Mouse (Mus musculus) right cerebral cortex, postnatal 10 days (tissue): ENCODE results near the gene Syne3.
A peak's percentile ranks its signal among the peaks of the same experiment; 100 is the strongest.

ENCODE experiments used
- DNase-seq, 2 experiments: peaks; one replicate each; pipeline ENCODE4 v3.0.0; 2021; ENCODE audit warnings: low spot score in 2 of 2

Syne3 gene

GRCm38 (mm10) chr12:105025947-105026586 is 16.5 kb upstream of the Syne3 start:
- DNase-seq: no peak

- peak; percentile 76 to 78 for DNase-seq
Measured at GRCm38 (mm10) chr12:105025271-105025946, 15.8 kb upstream of the Syne3 start.

GRCm38 (mm10) chr12:105022776-105023175 is 13.2 kb upstream of the Syne3 start:
- no peak for DNase-seq

- DNase-seq: peak in 1 of 2 experiments; percentile 50
Measured at GRCm38 (mm10) chr12:105022141-105022540, 12.5 kb upstream of the Syne3 start.

- no peak for DNase-seq
Measured at GRCm38 (mm10) chr12:105021441-105022069, 11.9 kb upstream of the Syne3 start.

- no peak for DNase-seq
Measured at GRCm38 (mm10) chr12:105019359-105020219, 10.0 kb upstream of the Syne3 start.

- no peak for DNase-seq
Measured at GRCm38 (mm10) chr12:105016639-105017038, 7.0 kb upstream of the Syne3 start.

GRCm38 (mm10) chr12:105016199-105016598 is 6.6 kb upstream of the Syne3 start:
- no peak for DNase-seq

- peak; percentile 73 to 77 for DNase-seq
Measured at GRCm38 (mm10) chr12:105013065-105013464, 3.5 kb upstream of the Syne3 start.

- DNase-seq: no peak
Measured at GRCm38 (mm10) chr12:105012314-105012713, 2.7 kb upstream of the Syne3 start.

GRCm38 (mm10) chr12:105011589-105011988 is 2.0 kb upstream of the Syne3 start:
- no peak for DNase-seq

GRCm38 (mm10) chr12:105010213-105010790 is 693 bp upstream of the Syne3 start:
- no peak for DNase-seq

- no peak for DNase-seq
Measured at GRCm38 (mm10) chr12:105008752-105009178, 844 bp downstream of the Syne3 start.

- DNase-seq: no peak
Measured at GRCm38 (mm10) chr12:105008150-105008549, 1.5 kb downstream of the Syne3 start.

GRCm38 (mm10) chr12:105005715-105005972 is 4.0 kb downstream of the Syne3 start:
- DNase-seq: no peak

GRCm38 (mm10) chr12:105004956-105005714 is 4.5 kb downstream of the Syne3 start:
- no peak for DNase-seq

- DNase-seq: no peak
Measured at GRCm38 (mm10) chr12:105003715-105004114, 5.9 kb downstream of the Syne3 start.

- DNase-seq: no peak
Measured at GRCm38 (mm10) chr12:105003158-105003557, 6.5 kb downstream of the Syne3 start.

- no peak for DNase-seq
Measured at GRCm38 (mm10) chr12:105002340-105003132, 7.1 kb downstream of the Syne3 start.

GRCm38 (mm10) chr12:105001317-105001716 is 8.3 kb downstream of the Syne3 start:
- no peak for DNase-seq
